Mouse (Mus musculus): ENCODE results near the gene Cyba.

DNA sequence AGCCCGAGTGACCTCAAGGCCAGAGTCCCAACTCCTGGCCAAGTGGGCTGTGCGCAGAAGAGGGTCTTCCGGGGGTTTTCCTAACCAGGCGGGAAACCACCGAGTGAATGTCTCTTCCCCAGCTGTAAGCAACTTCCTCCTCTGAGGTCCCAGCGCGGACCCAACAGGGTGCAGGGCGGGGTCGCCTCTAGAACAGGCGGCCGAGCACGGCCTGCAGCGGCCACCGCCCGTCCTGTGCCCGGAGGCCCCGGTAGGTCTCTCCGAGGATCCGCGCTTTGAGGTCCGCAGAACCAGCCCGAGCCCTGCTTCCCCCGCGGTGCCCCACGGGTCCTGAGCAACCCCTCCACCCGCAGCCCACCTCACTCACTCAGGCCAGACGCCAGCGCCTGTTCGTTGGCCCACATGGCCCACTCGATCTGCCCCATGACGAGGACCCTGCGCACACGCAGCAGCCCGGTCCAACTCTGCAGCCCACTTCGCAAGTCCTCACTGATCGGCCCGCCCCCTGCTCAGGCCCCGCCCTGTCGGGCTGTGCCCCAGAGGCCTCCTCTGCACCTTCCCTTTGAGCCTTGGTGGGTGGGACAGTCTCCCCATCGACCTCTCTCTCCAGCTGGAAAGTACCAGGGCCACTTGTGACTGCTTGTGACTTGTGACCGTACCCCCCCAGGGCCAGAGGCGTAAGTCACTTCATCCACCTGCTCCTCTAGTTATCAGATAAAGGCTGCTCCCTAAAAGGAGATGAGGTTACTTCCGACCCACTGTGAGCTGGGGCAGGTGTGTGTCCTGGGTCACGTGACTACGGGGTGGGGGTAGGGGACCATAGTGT, at the start of gene Cyba:
- TF ChIP-seq CTCF (conservative IDR thresholded peaks at IDR 0.05; ENCODE audit: low read length), result no peak
- no peak for TF ChIP-seq POU5F1 (IDR thresholded peaks at IDR 0.05; ENCODE audit: borderline replicate concordance, low read length)
